Mouse (Mus musculus) MEL (cell line): Measurements from ENCODE around the gene Pom121. TPM values are rescaled to one million over a fixed set of nuclear protein-coding genes. Genes with fewer than 3 reads are reported as not detected.
A peak's percentile ranks its signal among the peaks of the same experiment; 100 is the strongest.

Experiments used
- DNase-seq: peaks from one replicate; pipeline ENCODE4 v3.0.0; 2011; ENCODE audit warnings: low read depth, low spot score
- H3K27ac ChIP-seq: 2 replicates; pipeline ENCODE4 v1.5.1; 2012; ENCODE audit warnings: low read depth, mild to moderate bottlenecking, control low read depth, low read length, moderate library complexity; ENCODE audit not compliant: control insufficient read depth
- H3K27me3 ChIP-seq, 2 experiments: fragments of 150-350 bp in 1 of 2; sonication (generic) in 1 of 2; 2 replicates each; pipeline ENCODE4 v1.6.1; 2012; ENCODE audit warnings: low read length in 2 of 2, mild to moderate bottlenecking in 2 of 2, improper control_type of control experiment in 1 of 2, moderate library complexity in 1 of 2; ENCODE audit not compliant: insufficient read depth in 2 of 2, control insufficient read depth in 1 of 2
- H3K36me3 ChIP-seq, 2 experiments: 2 replicates each; pipeline ENCODE4 v1.6.1; 2012 to 2014; ENCODE audit warnings: low read length in 2 of 2, improper control_type of control experiment in 1 of 2, inconsistent platforms in 1 of 2, mild to moderate bottlenecking in 1 of 2; ENCODE audit not compliant: insufficient read depth in 2 of 2, control insufficient read depth in 1 of 2
- H3K4me1 ChIP-seq, 2 experiments: fragments of 150-350 bp in 1 of 2; sonication (generic) in 1 of 2; 2 replicates each; pipeline ENCODE4 v1.6.1; 2012; ENCODE audit warnings: low read length in 2 of 2, improper control_type of control experiment in 1 of 2, mild to moderate bottlenecking in 1 of 2; ENCODE audit not compliant: insufficient read depth in 2 of 2, control insufficient read depth in 1 of 2
- H3K4me3 ChIP-seq, 2 experiments: fragments of 150-350 bp in 1 of 2; sonication (generic) in 1 of 2; 2 replicates each; pipeline ENCODE4 v1.5.1; 2012; ENCODE audit warnings: low read depth in 2 of 2, low read length in 2 of 2, mild to moderate bottlenecking in 2 of 2, moderate library complexity in 2 of 2, control low read depth in 1 of 2, improper control_type of control experiment in 1 of 2; ENCODE audit not compliant: control insufficient read depth in 1 of 2, insufficient read depth in 1 of 2
- H3K79me2 ChIP-seq: 2 replicates; pipeline ENCODE4 v1.6.1; 2012; ENCODE audit warnings: mild to moderate bottlenecking, low read length, moderate library complexity; ENCODE audit not compliant: control insufficient read depth, poor library complexity, insufficient read depth
- H3K9ac ChIP-seq: 2 replicates; pipeline ENCODE4 v1.6.1; 2012; ENCODE audit warnings: low read depth, mild to moderate bottlenecking, control low read depth, low read length, moderate library complexity; ENCODE audit not compliant: control insufficient read depth, poor library complexity, severe bottlenecking
- H3K9me3 ChIP-seq: fragments of 150-350 bp; sonication (generic); replicated peaks from 2 replicates; pipeline ENCODE4 v1.6.1; 2012; ENCODE audit warnings: mild to moderate bottlenecking, low read length, improper control_type of control experiment, moderate library complexity; ENCODE audit not compliant: insufficient read depth
- BHLHE40 ChIP-seq: IDR thresholded peaks from 2 replicates; pipeline ENCODE4 v1.6.1; 2012; ENCODE audit warnings: low read depth, mild to moderate bottlenecking, inconsistent platforms, low read length, improper control_type of control experiment, borderline replicate concordance
- CHD2 ChIP-seq: IDR thresholded peaks from 2 replicates; pipeline ENCODE4 v1.6.1; 2011; ENCODE audit warnings: low read length, improper control_type of control experiment
- CTCF ChIP-seq, 3 experiments: IDR thresholded peaks in 2 of 3; conservative IDR thresholded peaks in 1 of 3; 2 replicates each; pipeline ENCODE4 v1.5.1; 2011 to 2012; ENCODE audit warnings: low read length in 3 of 3, low read depth in 2 of 3, mild to moderate bottlenecking in 2 of 3, improper control_type of control experiment in 1 of 3, inconsistent platforms in 1 of 3, mixed read lengths in 1 of 3, moderate library complexity in 1 of 3; ENCODE audit not compliant: control insufficient read depth in 1 of 3, insufficient read depth in 1 of 3, poor library complexity in 1 of 3, severe bottlenecking in 1 of 3
- ELF1 ChIP-seq: IDR thresholded peaks from 2 replicates; pipeline ENCODE4 v1.6.1; 2014; ENCODE audit warnings: low read depth, mild to moderate bottlenecking, inconsistent platforms, low read length, improper control_type of control experiment, moderate library complexity
- EP300 ChIP-seq, 2 experiments: IDR thresholded peaks; 2 replicates each; pipeline ENCODE4 v1.6.1; 2011; ENCODE audit warnings: improper control_type of control experiment in 2 of 2, low read length in 2 of 2, low read depth in 1 of 2, mild to moderate bottlenecking in 1 of 2
- ETS1 ChIP-seq: IDR thresholded peaks from 2 replicates; pipeline ENCODE4 v1.6.1; 2012; ENCODE audit warnings: low read depth, mild to moderate bottlenecking, inconsistent platforms, low read length, improper control_type of control experiment, moderate library complexity
- GATA1 ChIP-seq: IDR thresholded peaks from 2 replicates; pipeline ENCODE4 v1.6.1; 2011; ENCODE audit warnings: low read depth, low read length, improper control_type of control experiment
- HCFC1 ChIP-seq: IDR thresholded peaks from 2 replicates; pipeline ENCODE4 v1.6.1; 2012; ENCODE audit warnings: low read depth, mild to moderate bottlenecking, inconsistent platforms, low read length, improper control_type of control experiment, moderate library complexity
- JUND ChIP-seq: IDR thresholded peaks from 2 replicates; pipeline ENCODE4 v1.6.1; 2011; ENCODE audit warnings: low read depth, mild to moderate bottlenecking, improper control_type of control experiment, low read length
- MAFK ChIP-seq: IDR thresholded peaks from 2 replicates; pipeline ENCODE4 v1.6.1; 2011; ENCODE audit warnings: low read depth, mild to moderate bottlenecking, low read length, improper control_type of control experiment, borderline replicate concordance
- MAX ChIP-seq: IDR thresholded peaks from 2 replicates; pipeline ENCODE4 v1.6.1; 2011; ENCODE audit warnings: low read length, improper control_type of control experiment
- MAZ ChIP-seq: IDR thresholded peaks from 2 replicates; pipeline ENCODE4 v1.6.1; 2012; ENCODE audit warnings: low read depth, mild to moderate bottlenecking, inconsistent platforms, low read length, improper control_type of control experiment
- MEF2A ChIP-seq: IDR thresholded peaks from 2 replicates; pipeline ENCODE4 v1.6.1; 2014; ENCODE audit warnings: low read depth, mild to moderate bottlenecking, inconsistent platforms, low read length, improper control_type of control experiment; ENCODE audit not compliant: poor library complexity, insufficient replicate concordance, severe bottlenecking; ENCODE audit errors: extremely low read depth
- MYB ChIP-seq: IDR thresholded peaks from 2 replicates; pipeline ENCODE4 v1.6.1; 2011; ENCODE audit warnings: mild to moderate bottlenecking, low read depth, low read length, improper control_type of control experiment
- NRF1 ChIP-seq: IDR thresholded peaks from 2 replicates; pipeline ENCODE4 v1.6.1; 2014; ENCODE audit warnings: low read depth, mild to moderate bottlenecking, inconsistent platforms, low read length, improper control_type of control experiment, moderate library complexity; ENCODE audit not compliant: poor library complexity, insufficient read depth, severe bottlenecking
- POLR2A ChIP-seq, 2 experiments: IDR thresholded peaks; 2 replicates each; pipeline ENCODE4 v1.6.1; 2011 to 2012; ENCODE audit warnings: low read length in 2 of 2, mild to moderate bottlenecking in 2 of 2, control low read depth in 1 of 2, improper control_type of control experiment in 1 of 2, low read depth in 1 of 2, moderate library complexity in 1 of 2; ENCODE audit not compliant: control insufficient read depth in 1 of 2, insufficient read depth in 1 of 2, poor library complexity in 1 of 2
- RAD21 ChIP-seq: IDR thresholded peaks from 2 replicates; pipeline ENCODE4 v1.6.1; 2011; ENCODE audit warnings: mild to moderate bottlenecking, low read depth, low read length, improper control_type of control experiment
- RCOR1 ChIP-seq: IDR thresholded peaks from 2 replicates; pipeline ENCODE4 v1.6.1; 2012; ENCODE audit warnings: low read depth, mild to moderate bottlenecking, inconsistent platforms, low read length, improper control_type of control experiment
- SIN3A ChIP-seq: IDR thresholded peaks from 2 replicates; pipeline ENCODE4 v1.6.1; 2012; ENCODE audit warnings: low read length, improper control_type of control experiment, inconsistent platforms
- SMC3 ChIP-seq: IDR thresholded peaks from 2 replicates; pipeline ENCODE4 v1.6.1; 2011; ENCODE audit warnings: low read depth, low read length, improper control_type of control experiment
- TAL1 ChIP-seq: IDR thresholded peaks from 2 replicates; pipeline ENCODE4 v1.6.1; 2012; ENCODE audit warnings: mild to moderate bottlenecking, inconsistent platforms, low read length, moderate library complexity, mixed read lengths
- TBP ChIP-seq: IDR thresholded peaks from 2 replicates; pipeline ENCODE4 v1.8.0; 2011; ENCODE audit warnings: low read depth, low read length, improper control_type of control experiment
- TCF12 ChIP-seq: IDR thresholded peaks from 2 replicates; pipeline ENCODE4 v1.6.1; 2014; ENCODE audit warnings: low read depth, mild to moderate bottlenecking, inconsistent platforms, low read length, improper control_type of control experiment, moderate library complexity
- UBTF ChIP-seq: IDR thresholded peaks from 2 replicates; pipeline ENCODE4 v1.6.1; 2012; ENCODE audit warnings: low read depth, mild to moderate bottlenecking, inconsistent platforms, low read length, improper control_type of control experiment, moderate library complexity, borderline replicate concordance; ENCODE audit not compliant: insufficient read depth
- USF1 ChIP-seq: IDR thresholded peaks from 2 replicates; pipeline ENCODE4 v1.6.1; 2014; ENCODE audit warnings: low read depth, mild to moderate bottlenecking, inconsistent platforms, low read length, improper control_type of control experiment, moderate library complexity
- USF2 ChIP-seq, 2 experiments: IDR thresholded peaks; 2 replicates each; pipeline ENCODE4 v1.6.1; 2011 to 2012; ENCODE audit warnings: improper control_type of control experiment in 2 of 2, low read length in 2 of 2, borderline replicate concordance in 1 of 2, inconsistent platforms in 1 of 2, low read depth in 1 of 2, mild to moderate bottlenecking in 1 of 2; ENCODE audit not compliant: insufficient read depth in 1 of 2
- ZC3H11A ChIP-seq: IDR thresholded peaks from 2 replicates; pipeline ENCODE4 v1.6.1; 2012; ENCODE audit warnings: low read depth, mild to moderate bottlenecking, inconsistent platforms, low read length, improper control_type of control experiment
- ZKSCAN1 ChIP-seq: IDR thresholded peaks from 2 replicates; pipeline ENCODE4 v1.6.1; 2012; ENCODE audit warnings: low read depth, mild to moderate bottlenecking, inconsistent platforms, low read length, improper control_type of control experiment, moderate library complexity
- ZNF384 ChIP-seq: IDR thresholded peaks from 2 replicates; pipeline ENCODE4 v1.6.1; 2012; ENCODE audit warnings: low read depth, mild to moderate bottlenecking, inconsistent platforms, low read length, improper control_type of control experiment
- polyA plus RNA-seq, 2 experiments: library from polyadenylated mRNA; stranded (reverse) in 1 of 2; unstranded in 1 of 2; fragments of >175 nt in 1 of 2; fragments of >200 nt in 1 of 2; gene quantifications; 2 replicates each; pipeline versions ENCODE4 v1.2.1 to v1.2.4; 2012; ENCODE audit warnings: low replicate concordance in 2 of 2, low read depth in 1 of 2; ENCODE audit not compliant: insufficient read length in 2 of 2, insufficient read depth in 1 of 2, missing spikeins in 1 of 2
- total RNA-seq: library from RNA; depleted of rRNA; stranded (reverse); fragments of 300-350 nt; gene quantifications from 2 replicates; pipeline ENCODE4 v1.2.3, GENCODE M21; 2012

Gene Pom121
- total and polyA plus RNA-seq, 3 experiments: 10.2 to 81.1 (median 51.8) TPM

GRCm38 (mm10) chr5:135399382-135399781, 5.0 kb upstream of the Pom121 start:
- H3K9me3 ChIP-seq: no peaks in the 10 kb centered on the region
- H3K4me3 ChIP-seq: no peak overlapping the region
- H3K79me2 ChIP-seq: peaks cover 3% of the 10 kb centered on the region; the same call in 1 of the 2 replicates
- H3K4me1 ChIP-seq: peaks cover 6 to 18% of the 10 kb centered on the region in 2 experiments; a peak in 3 of 4 replicates
- H3K27ac ChIP-seq: no peak overlapping the region
- no peak for DNase-seq
- H3K27me3 ChIP-seq: no peaks in the 10 kb centered on the region
- H3K9ac ChIP-seq: no peak overlapping the region
- peaks cover 0 to 11% of the 10 kb centered on the region in 2 experiments; a peak in 2 of 4 replicates for H3K36me3 ChIP-seq
- TF ChIP-seq RCOR1: no peak
- TF ChIP-seq BHLHE40: no peak
- TF ChIP-seq ZC3H11A: no peak
- TF ChIP-seq EP300 (IDR thresholded peaks at IDR 0.05; ENCODE audit: low read depth in 1 of 2, low read length in 2 of 2): no peak
- TF ChIP-seq ZNF384: no peak

- peak; percentile 89 for DNase-seq
- no peak for TF ChIP-seq MAFK
- no peak for TF ChIP-seq MEF2A
- no peak for TF ChIP-seq ZC3H11A
- no peak; the same call in 1 of the 2 replicates for TF ChIP-seq CHD2
- TF ChIP-seq GATA1: peak; percentile 85
- 0 out of 2 replicates have a peak, but pooled peaks have one; percentile 51 for TF ChIP-seq MYB
- no peak for TF ChIP-seq USF1
- TF ChIP-seq ZNF384: 0 out of 2 replicates have a peak, but pooled peaks have one; percentile 7
- TF ChIP-seq TBP: peak; percentile 59; the same call in 1 of the 2 replicates
- TF ChIP-seq RCOR1: peak; percentile 59
- 0 out of 2 replicates have a peak, but pooled peaks have one; percentile 24 for TF ChIP-seq MAX
- no peak for TF ChIP-seq ZKSCAN1
- TF ChIP-seq USF2 (IDR thresholded peaks at IDR 0.05; ENCODE audit: borderline replicate concordance in 1 of 2, insufficient read depth in 1 of 2, low read depth in 1 of 2, low read length in 2 of 2): no peak
- peak; percentile 38; the same call in 1 of the 2 replicates for TF ChIP-seq ETS1
- peak; percentile 47; the same call in 1 of the 2 replicates for TF ChIP-seq HCFC1
- peak; percentile 66 for TF ChIP-seq TCF12
- no peak for TF ChIP-seq POLR2A (IDR thresholded peaks at IDR 0.05; ENCODE audit: control insufficient read depth in 1 of 2, insufficient read depth in 1 of 2, low read depth in 1 of 2, low read length in 2 of 2, poor library complexity in 1 of 2)
- 0 out of 2 replicates have a peak, but pooled peaks have one; percentile 17 for TF ChIP-seq MAZ
- TF ChIP-seq RAD21: peak; percentile 39
- no peak for TF ChIP-seq JUND
- TF ChIP-seq EP300 (IDR thresholded peaks at IDR 0.05; ENCODE audit: low read depth in 1 of 2, low read length in 2 of 2): peak; percentile 61 to 66; a peak in 3 of 4 replicates
- TF ChIP-seq ELF1: no peak
- TF ChIP-seq SIN3A: peak; percentile 49; the same call in 1 of the 2 replicates
- no peak; the same call in 1 of the 2 replicates for TF ChIP-seq TAL1
- peak; percentile 61 to 86 (median 80) for TF ChIP-seq CTCF (IDR thresholded peaks at IDR 0.05 in 2 of 3, conservative IDR thresholded peaks at IDR 0.05 in 1 of 3; ENCODE audit: control insufficient read depth in 1 of 3, insufficient read depth in 1 of 3, low read depth in 2 of 3, low read length in 3 of 3, poor library complexity in 1 of 3, severe bottlenecking in 1 of 3)
- TF ChIP-seq UBTF: no peak
- peak; percentile 40 for TF ChIP-seq SMC3
- TF ChIP-seq NRF1: no peak
Observed at GRCm38 (mm10) chr5:135395826-135396225, 1.5 kb upstream of the Pom121 start.

More at GRCm38 (mm10) chr5:135395826-135396225, 1.5 kb upstream of the Pom121 start:
- Histone ChIP-seq H3K9ac (peak overlapping the region; percentile 41; the same call in 1 of the 2 replicates), H3K27me3 (no peaks in the 10 kb centered on the region), H3K79me2 (peaks cover 30% of the 10 kb centered on the region), H3K4me3 (peak overlapping the region; percentile 1 to 13; a peak in 1 of 4 replicates), H3K9me3 (no peaks in the 10 kb centered on the region), H3K4me1 (peaks cover 6 to 18% of the 10 kb centered on the region in 2 experiments; a peak in 3 of 4 replicates), H3K36me3 (peaks cover 3 to 13% of the 10 kb centered on the region in 2 experiments), H3K27ac (peak overlapping the region; percentile 24; the same call in 1 of the 2 replicates)
